Mouse (Mus musculus): Measurements from ENCODE around the gene Znrd1as. TPM values are rescaled to one million over a fixed set of nuclear protein-coding genes. Genes with fewer than 3 reads are reported as not detected.

Gene Znrd1as
- polyA plus RNA-seq, 1 experiment from 2014 or later, result 6.3 TPM

DNA sequence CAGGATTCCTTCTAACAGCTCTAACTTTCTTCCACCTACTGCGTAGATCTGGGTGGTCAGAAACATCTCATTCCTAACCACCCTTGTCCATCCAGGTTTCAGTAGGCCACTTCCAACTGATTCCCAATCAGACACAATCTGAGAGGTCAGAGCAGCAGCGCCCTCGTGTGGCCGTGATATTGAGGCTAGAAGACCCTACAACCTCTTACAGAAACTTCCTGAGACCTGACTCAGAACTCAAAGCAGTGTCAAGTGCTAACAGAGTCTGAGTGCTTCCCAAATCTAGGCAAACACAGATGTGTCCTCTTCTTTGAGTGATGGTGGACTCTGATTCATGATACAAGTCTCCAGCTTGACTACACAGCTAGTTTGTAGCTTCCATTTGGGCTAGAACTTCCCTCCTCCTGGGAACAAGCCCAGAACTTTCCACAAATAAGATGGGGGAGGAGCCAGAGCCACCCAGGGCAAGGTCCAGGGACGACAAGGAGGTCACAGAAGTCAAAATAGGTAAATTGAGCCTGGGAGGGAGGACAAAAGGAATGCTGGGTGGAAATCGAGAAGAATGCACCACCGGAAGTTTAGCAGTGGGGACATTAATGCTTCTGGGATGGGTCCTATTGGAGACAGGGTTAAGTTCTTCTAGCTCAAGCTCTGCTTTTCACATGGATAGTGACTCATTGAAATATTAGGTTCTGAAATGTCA, 38.8 kb downstream of the Znrd1as start:
- Histone ChIP-seq H3K27me3 (replicated peaks; ENCODE audit: control insufficient read depth, insufficient read depth, low read length) (no peaks in the 10 kb centered on the region), H3K9ac (ENCODE audit: low read length) (no peak overlapping the region), H3K4me3 (ENCODE audit: low read depth, low read length) (no peak overlapping the region), H3K9me3 (replicated peaks; ENCODE audit: control insufficient read depth, low read length) (no peaks in the 10 kb centered on the region), H3K36me3 (ENCODE audit: control insufficient read depth, insufficient read depth, low read length) (no peaks in the 10 kb centered on the region), H3K27ac (ENCODE audit: low read depth, low read length) (no peak overlapping the region), H3K4me1 (ENCODE audit: control insufficient read depth, insufficient read depth, low read length) (no peaks in the 10 kb centered on the region), H3K4me2 (ENCODE audit: low read length) (no peak overlapping the region)
- 32% methylated on average over 7 of the region's 7 CpGs for WGBS
- DNase-seq (ENCODE audit: low spot score) (peak; percentile 82), ATAC-seq (0 out of 2 replicates have a peak, but pooled peaks have one; percentile 37)

DNA sequence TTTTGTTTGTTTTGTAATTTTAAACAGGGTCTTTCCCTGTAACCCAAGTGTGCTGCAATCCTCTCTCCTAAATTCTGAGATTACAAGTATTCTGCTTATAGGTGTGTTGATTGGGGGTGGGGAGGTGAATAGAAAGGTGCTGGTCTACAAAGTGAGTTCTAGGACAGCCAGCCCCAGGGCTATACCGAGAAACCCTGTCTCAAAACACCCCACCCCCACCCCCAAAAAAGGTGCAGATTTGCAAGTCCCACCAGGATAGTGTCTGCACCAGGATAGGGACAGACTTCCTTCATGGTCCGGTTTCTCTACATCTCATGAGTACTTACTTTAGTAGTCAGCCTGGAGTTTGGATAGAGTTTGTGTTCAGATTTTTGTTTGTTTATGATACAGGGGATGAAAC, 40.1 kb downstream of the Znrd1as start:
- Histone ChIP-seq H3K9ac (ENCODE audit: low read length) (no peak overlapping the region), H3K4me1 (ENCODE audit: control insufficient read depth, insufficient read depth, low read length) (no peaks in the 10 kb centered on the region; the same call in 1 of the 2 replicates), H3K4me2 (ENCODE audit: low read length) (no peak overlapping the region), H3K27ac (ENCODE audit: low read depth, low read length) (no peak overlapping the region), H3K9me3 (replicated peaks; ENCODE audit: control insufficient read depth, low read length) (no peaks in the 10 kb centered on the region), H3K36me3 (ENCODE audit: control insufficient read depth, insufficient read depth, low read length) (no peaks in the 10 kb centered on the region), H3K27me3 (replicated peaks; ENCODE audit: control insufficient read depth, insufficient read depth, low read length) (no peaks in the 10 kb centered on the region), H3K4me3 (ENCODE audit: low read depth, low read length) (no peak overlapping the region)
- DNase-seq (ENCODE audit: low spot score), result no peak
- ATAC-seq, result no peak
- 76% methylated on average over 2 of the region's 2 CpGs for WGBS

DNA sequence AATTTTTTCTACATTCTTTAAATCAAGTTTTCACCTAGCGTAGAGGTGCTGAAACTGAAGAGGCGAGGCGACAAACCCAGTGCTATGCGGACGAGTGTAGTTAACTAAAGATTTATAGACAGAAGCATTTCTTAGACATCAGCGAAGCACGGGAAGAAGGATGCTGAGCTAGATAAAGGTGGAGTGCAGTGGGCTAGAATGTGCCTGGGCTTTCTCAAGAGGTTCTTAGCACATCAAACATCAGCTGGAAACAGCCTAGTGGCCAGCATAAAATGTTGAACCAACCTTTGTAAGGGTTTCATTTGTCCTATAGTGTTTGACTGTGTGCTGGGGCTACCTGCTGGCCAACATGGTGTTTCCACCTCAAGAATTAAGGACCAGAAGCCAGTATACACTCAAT, 42.5 kb downstream of the Znrd1as start, which contains the start of gene Zfp57:
Gene Zfp57, plus strand, starts transcription at position 301 of the 400 bp plus-strand sequence.
- peak within 1 kb of the TSS; percentile 85 for H3K4me3 ChIP-seq (ENCODE audit: low read depth, low read length)
- ATAC-seq (no peak), DNase-seq (ENCODE audit: low spot score) (no peak)
- H3K9ac ChIP-seq (ENCODE audit: low read length), result no peak within 1 kb of the TSS
- peak within 1 kb of the TSS; percentile 95; the same call in 1 of the 2 replicates for H3K27ac ChIP-seq (ENCODE audit: low read depth, low read length)
- H3K27me3 ChIP-seq (replicated peaks; ENCODE audit: control insufficient read depth, insufficient read depth, low read length), result no peaks in the 10 kb centered on the region
- peak within 1 kb of the TSS; percentile 61 for H3K4me2 ChIP-seq (ENCODE audit: low read length)
- H3K36me3 ChIP-seq (ENCODE audit: control insufficient read depth, insufficient read depth, low read length), result peaks cover 17% of the 10 kb centered on the region
- H3K9me3 ChIP-seq (replicated peaks; ENCODE audit: control insufficient read depth, low read length), result no peaks in the 10 kb centered on the region
- peaks cover 8% of the 10 kb centered on the region for H3K4me1 ChIP-seq (ENCODE audit: control insufficient read depth, insufficient read depth, low read length)
- 97% methylated on average over 7 of the region's 7 CpGs for WGBS

DNA sequence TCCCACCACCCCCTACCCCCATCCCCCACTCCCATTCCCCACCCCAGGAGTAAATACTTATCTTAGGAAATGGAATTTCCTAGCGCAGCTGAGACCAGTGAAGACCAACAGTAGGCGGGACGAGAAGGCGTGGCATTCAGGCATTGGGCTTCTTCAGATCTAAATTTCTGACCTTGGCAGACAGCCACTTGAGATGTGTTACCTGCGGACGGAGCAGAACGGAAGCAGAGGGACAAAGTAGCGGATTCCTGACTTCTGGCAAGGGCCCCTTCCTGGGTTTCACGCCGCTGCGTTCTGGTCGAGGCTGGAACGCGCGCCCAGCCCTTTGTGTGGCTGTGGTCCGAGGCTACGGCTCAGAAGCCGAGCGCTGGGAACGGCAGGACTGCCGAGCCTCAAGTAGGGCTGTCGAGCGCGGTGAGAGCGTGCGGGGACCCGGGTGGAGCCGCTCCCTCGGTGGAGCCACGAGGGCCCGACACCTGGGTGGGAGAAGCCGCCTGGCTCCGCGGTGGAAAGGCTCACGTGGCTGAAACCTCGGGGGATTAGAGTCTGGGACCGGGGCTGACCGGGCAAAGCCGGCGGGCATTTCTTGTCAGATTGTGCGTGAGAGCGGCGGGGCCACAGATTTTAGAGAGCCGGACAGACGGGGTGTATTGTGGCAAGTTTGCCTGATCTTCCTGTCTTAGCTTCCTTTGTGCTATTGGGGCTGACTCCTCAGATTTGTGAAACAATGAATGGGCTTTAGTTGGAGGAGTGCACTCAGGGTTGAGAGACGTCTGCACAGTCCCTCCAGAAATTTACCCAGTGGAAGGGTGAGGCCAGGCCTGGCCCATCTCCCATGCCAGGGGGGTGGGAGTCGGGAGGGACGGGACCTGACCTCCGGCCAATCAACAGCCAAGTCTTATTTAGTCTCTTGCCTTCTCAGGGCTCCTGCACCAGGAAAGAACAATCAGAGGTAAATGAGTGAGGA, 44.3 kb downstream of the Znrd1as start:
- Histone ChIP-seq H3K9me3 (replicated peaks; ENCODE audit: control insufficient read depth, low read length) (no peaks in the 10 kb centered on the region), H3K4me1 (ENCODE audit: control insufficient read depth, insufficient read depth, low read length) (peaks cover 8% of the 10 kb centered on the region), H3K9ac (ENCODE audit: low read length) (peak overlapping the region; percentile 98), H3K27me3 (replicated peaks; ENCODE audit: control insufficient read depth, insufficient read depth, low read length) (no peaks in the 10 kb centered on the region), H3K4me3 (ENCODE audit: low read depth, low read length) (peak overlapping the region; percentile 85), H3K36me3 (ENCODE audit: control insufficient read depth, insufficient read depth, low read length) (peaks cover 33% of the 10 kb centered on the region), H3K4me2 (ENCODE audit: low read length) (peak overlapping the region; percentile 61), H3K27ac (ENCODE audit: low read depth, low read length) (peak overlapping the region; percentile 95)
- WGBS, result under 1% methylated on average over 49 of the region's 49 CpGs
- DNase-seq (ENCODE audit: low spot score) (peak; percentile 93), ATAC-seq (peak; percentile 90)

DNA sequence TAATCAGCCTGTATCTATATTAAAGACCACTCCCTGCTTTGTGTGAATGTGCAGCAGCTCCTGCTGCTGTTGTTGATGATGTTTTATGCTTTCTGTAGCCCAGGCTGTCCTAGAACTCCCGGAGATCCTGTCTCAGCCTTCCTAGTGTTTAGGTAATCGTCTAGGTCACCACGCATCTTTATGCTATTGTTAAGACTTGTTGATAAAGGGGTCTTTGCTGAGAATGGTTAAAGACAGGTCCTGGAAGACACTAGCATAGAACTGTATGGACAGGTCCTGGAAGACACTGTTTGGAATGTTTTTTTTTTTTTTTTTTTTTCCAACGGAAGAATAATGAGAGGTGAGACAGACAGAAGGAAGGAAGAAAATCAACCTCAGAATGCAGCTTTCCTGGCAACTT, 45.0 kb downstream of the Znrd1as start:
- peaks cover 8% of the 10 kb centered on the region for H3K4me1 ChIP-seq (ENCODE audit: control insufficient read depth, insufficient read depth, low read length)
- H3K27ac ChIP-seq (ENCODE audit: low read depth, low read length), result peak overlapping the region; percentile 95
- WGBS, result 19% methylated on average over 4 of the region's 4 CpGs
- ATAC-seq (peak; percentile 10; the same call in 1 of the 2 replicates), DNase-seq (ENCODE audit: low spot score) (peak; percentile 58)
- H3K4me2 ChIP-seq (ENCODE audit: low read length), result peak overlapping the region; percentile 61
- peak overlapping the region; percentile 98 for H3K9ac ChIP-seq (ENCODE audit: low read length)
- H3K9me3 ChIP-seq (replicated peaks; ENCODE audit: control insufficient read depth, low read length), result no peaks in the 10 kb centered on the region
- H3K36me3 ChIP-seq (ENCODE audit: control insufficient read depth, insufficient read depth, low read length), result peaks cover 40% of the 10 kb centered on the region
- H3K27me3 ChIP-seq (replicated peaks; ENCODE audit: control insufficient read depth, insufficient read depth, low read length), result no peaks in the 10 kb centered on the region
- H3K4me3 ChIP-seq (ENCODE audit: low read depth, low read length), result peak overlapping the region; percentile 85

DNA sequence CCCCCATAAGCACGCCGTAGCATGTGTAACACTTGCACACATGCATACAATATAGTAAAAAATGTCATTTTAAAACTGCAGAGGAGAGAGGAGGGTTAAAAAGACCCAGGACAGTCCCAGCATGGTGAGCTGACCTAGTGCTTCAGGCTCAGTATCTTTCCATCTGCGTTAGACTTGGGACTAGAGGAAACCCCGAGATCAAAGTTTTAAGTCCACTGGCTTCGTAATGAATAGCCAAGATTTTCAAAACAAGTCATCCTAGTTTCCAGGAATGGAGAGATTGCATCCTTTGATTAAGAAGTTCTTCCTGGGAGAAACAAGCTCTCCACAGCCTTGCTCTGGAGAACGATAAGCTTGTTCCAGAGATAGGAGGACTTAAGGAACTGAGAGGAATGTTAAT, 49.8 kb downstream of the Znrd1as start:
- Histone ChIP-seq H3K9ac (ENCODE audit: low read length) (no peak overlapping the region), H3K36me3 (ENCODE audit: control insufficient read depth, insufficient read depth, low read length) (peaks cover 69% of the 10 kb centered on the region), H3K27me3 (replicated peaks; ENCODE audit: control insufficient read depth, insufficient read depth, low read length) (no peaks in the 10 kb centered on the region), H3K9me3 (replicated peaks; ENCODE audit: control insufficient read depth, low read length) (no peaks in the 10 kb centered on the region), H3K4me2 (ENCODE audit: low read length) (no peak overlapping the region), H3K27ac (ENCODE audit: low read depth, low read length) (no peak overlapping the region), H3K4me3 (ENCODE audit: low read depth, low read length) (no peak overlapping the region), H3K4me1 (ENCODE audit: control insufficient read depth, insufficient read depth, low read length) (peaks cover 8% of the 10 kb centered on the region)
- WGBS, result 96% methylated on average over 6 of the region's 6 CpGs
- no peak for ATAC-seq
- no peak for DNase-seq (ENCODE audit: low spot score)

DNA sequence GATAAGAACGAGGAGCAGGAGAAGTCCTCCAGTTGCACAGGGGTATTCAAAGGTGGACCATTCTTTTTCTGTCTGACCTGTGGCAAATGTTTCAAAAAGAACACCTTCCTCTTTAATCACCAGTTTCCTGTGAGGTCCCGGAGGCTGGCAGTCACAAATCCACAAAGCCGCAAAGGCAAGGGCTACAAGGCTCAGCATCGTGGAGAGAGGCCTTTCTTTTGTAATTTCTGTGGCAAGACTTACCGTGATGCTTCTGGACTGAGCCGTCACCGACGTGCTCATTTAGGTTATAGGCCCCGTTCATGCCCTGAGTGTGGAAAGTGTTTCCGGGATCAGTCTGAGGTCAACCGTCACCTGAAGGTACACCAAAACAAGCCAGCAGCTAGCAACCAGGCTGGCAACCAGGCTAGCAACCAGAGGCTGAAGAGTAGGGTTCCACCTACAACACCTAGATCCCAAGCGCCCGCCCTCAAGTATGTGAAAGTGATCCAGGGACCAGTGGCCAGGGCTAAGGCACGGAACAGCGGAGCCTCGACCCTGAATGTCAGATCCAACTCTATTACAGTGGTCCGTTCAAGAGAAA, 51.2 kb downstream of the Znrd1as start:
- no peaks in the 10 kb centered on the region for H3K27me3 ChIP-seq (replicated peaks; ENCODE audit: control insufficient read depth, insufficient read depth, low read length)
- DNase-seq (ENCODE audit: low spot score), result no peak
- 95% methylated on average over 17 of the region's 17 CpGs for WGBS
- H3K36me3 ChIP-seq (ENCODE audit: control insufficient read depth, insufficient read depth, low read length), result peaks cover 64% of the 10 kb centered on the region
- no peak overlapping the region for H3K4me3 ChIP-seq (ENCODE audit: low read depth, low read length)
- H3K27ac ChIP-seq (ENCODE audit: low read depth, low read length), result no peak overlapping the region
- no peak overlapping the region for H3K4me2 ChIP-seq (ENCODE audit: low read length)
- ATAC-seq, result no peak
- H3K9ac ChIP-seq (ENCODE audit: low read length), result no peak overlapping the region
- peaks cover 3% of the 10 kb centered on the region; the same call in 1 of the 2 replicates for H3K4me1 ChIP-seq (ENCODE audit: control insufficient read depth, insufficient read depth, low read length)
- no peaks in the 10 kb centered on the region for H3K9me3 ChIP-seq (replicated peaks; ENCODE audit: control insufficient read depth, low read length)

DNA sequence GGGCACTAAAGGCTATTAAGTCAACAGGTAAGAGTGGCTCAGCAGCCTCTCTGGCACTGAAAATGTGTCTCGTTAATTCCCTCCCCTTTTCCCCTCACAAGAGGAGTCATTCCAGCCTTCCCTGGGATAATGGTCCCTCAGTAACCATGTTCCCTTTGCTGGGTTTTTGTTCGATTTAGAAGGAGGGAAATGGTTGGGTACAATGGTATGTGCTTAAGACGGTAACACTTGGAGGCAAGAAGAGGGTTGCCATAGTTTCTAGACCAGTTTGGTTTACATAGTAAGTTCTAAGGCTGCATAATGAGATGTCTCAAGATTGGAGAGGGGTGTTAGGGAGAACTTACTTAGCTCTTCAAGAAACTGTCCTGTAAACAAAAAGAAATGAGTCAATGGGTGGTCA, 53.3 kb downstream of the Znrd1as start:
- H3K4me3 ChIP-seq (ENCODE audit: low read depth, low read length), result no peak overlapping the region
- H3K36me3 ChIP-seq (ENCODE audit: control insufficient read depth, insufficient read depth, low read length), result peaks cover 46% of the 10 kb centered on the region
- no peak overlapping the region for H3K4me2 ChIP-seq (ENCODE audit: low read length)
- ATAC-seq (no peak), DNase-seq (ENCODE audit: low spot score) (no peak)
- no peaks in the 10 kb centered on the region; the same call in 1 of the 2 replicates for H3K4me1 ChIP-seq (ENCODE audit: control insufficient read depth, insufficient read depth, low read length)
- WGBS, result 65% methylated on average over 3 of the region's 3 CpGs
- H3K9ac ChIP-seq (ENCODE audit: low read length), result no peak overlapping the region
- no peaks in the 10 kb centered on the region for H3K9me3 ChIP-seq (replicated peaks; ENCODE audit: control insufficient read depth, low read length)
- H3K27me3 ChIP-seq (replicated peaks; ENCODE audit: control insufficient read depth, insufficient read depth, low read length), result no peaks in the 10 kb centered on the region
- no peak overlapping the region for H3K27ac ChIP-seq (ENCODE audit: low read depth, low read length)
